Mouse (Mus musculus) liver, adult 2 months (tissue): Measurements from ENCODE around the gene Uchl4. TPM values are rescaled to one million over a fixed set of nuclear protein-coding genes. Genes with fewer than 3 reads are reported as not detected.

Source experiments
- DNase-seq: peaks from one replicate; pipeline ENCODE4 v3.0.0-alpha.2; 2011; ENCODE audit warnings: low read depth, low spot score; ENCODE audit errors: extremely low read depth
- H3K27ac ChIP-seq: fragments of 200-500 bp; replicated peaks from 2 replicates; pipeline ENCODE4 v1.5.1; 2012; ENCODE audit warnings: low read depth, mild to moderate bottlenecking, control low read depth, inconsistent platforms, low read length; ENCODE audit not compliant: insufficient read depth
- H3K27me3 ChIP-seq: fragments of 200-500 bp; 2 replicates; pipeline ENCODE4 v1.6.1; 2012; ENCODE audit warnings: mild to moderate bottlenecking, moderate library complexity, low read length, inconsistent platforms; ENCODE audit not compliant: control insufficient read depth, insufficient read depth
- H3K36me3 ChIP-seq: fragments of 200-500 bp; 2 replicates; pipeline ENCODE4 v1.6.1; 2012; ENCODE audit warnings: low read length, inconsistent platforms; ENCODE audit not compliant: control insufficient read depth, insufficient read depth
- H3K4me1 ChIP-seq: fragments of 200-500 bp; 2 replicates; pipeline ENCODE4 v1.6.1; 2011; ENCODE audit warnings: low read length; ENCODE audit not compliant: control insufficient read depth, insufficient read depth
- H3K4me3 ChIP-seq: fragments of 200-500 bp; 2 replicates; pipeline ENCODE4 v1.5.1; 2011; ENCODE audit warnings: low read depth, mild to moderate bottlenecking, control low read depth, low read length, moderate library complexity; ENCODE audit not compliant: insufficient read depth
- H3K79me2 ChIP-seq: fragments of 200-500 bp; 2 replicates; pipeline ENCODE4 v1.6.1; 2012; ENCODE audit warnings: inconsistent platforms, mild to moderate bottlenecking, low read length, moderate library complexity; ENCODE audit not compliant: control insufficient read depth, insufficient read depth
- H3K9ac ChIP-seq: fragments of 200-500 bp; 2 replicates; pipeline ENCODE4 v1.6.1; 2012; ENCODE audit warnings: low read depth, mild to moderate bottlenecking, control low read depth, inconsistent platforms, low read length
- CTCF ChIP-seq: fragments of 200-500 bp; IDR thresholded peaks from 2 replicates; pipeline ENCODE4 v1.5.1; 2011; ENCODE audit warnings: low read depth, low read length, control low read depth
- POLR2A ChIP-seq: fragments of 200-500 bp; IDR thresholded peaks from 2 replicates; pipeline ENCODE4 v1.6.1; 2011; ENCODE audit warnings: low read length, control low read depth; ENCODE audit not compliant: insufficient read depth; ENCODE audit errors: extremely low read depth
- WGBS: fragments of 180-500 bp; shearing (Covaris S2); methylation state at CpG from one replicate; pipeline ENCODE4 v1.1.7; 2018; 5-methylcytosine and 5-hydroxymethylcytosine counted together
- polyA plus RNA-seq: library from polyadenylated mRNA; depleted of rRNA; stranded (reverse); fragments of >200 nt; gene quantifications from 2 replicates; pipeline ENCODE4 v1.2.3, GENCODE M21; 2012
- total RNA-seq: library from RNA; depleted of rRNA; stranded (reverse); fragments of >200 nt; gene quantifications from 2 replicates; pipeline ENCODE4 v1.2.3, GENCODE M21; 2014

The Uchl4 gene
- total and polyA plus RNA-seq, 2 experiments, result 0.09 TPM; not detected in 1

- Histone ChIP-seq H3K79me2 (peaks cover 20% of the 10 kb centered on the region; the same call in 1 of the 2 replicates), H3K36me3 (peaks cover 13% of the 10 kb centered on the region), H3K27me3 (no peaks in the 10 kb centered on the region), H3K4me3 (no peak overlapping the region), H3K9ac (no peak overlapping the region), H3K27ac (no peak overlapping the region), H3K4me1 (peaks cover 2% of the 10 kb centered on the region)
- no peak for DNase-seq
- TF ChIP-seq CTCF (no peak), POLR2A (no peak)
- WGBS, result 93% methylated on average over 2 of the region's 2 CpGs
Measured at GRCm38 (mm10) chr9:64216641-64217040, 18.4 kb upstream of the Uchl4 start.

- Histone ChIP-seq H3K4me1 (peaks cover 2% of the 10 kb centered on the region), H3K9ac (no peak overlapping the region), H3K27ac (no peak overlapping the region), H3K36me3 (peaks cover 11% of the 10 kb centered on the region), H3K27me3 (no peaks in the 10 kb centered on the region), H3K79me2 (peaks cover 28% of the 10 kb centered on the region), H3K4me3 (no peak overlapping the region)
- no peak for TF ChIP-seq CTCF
- no peak for TF ChIP-seq POLR2A
- DNase-seq, result no peak
Measured at GRCm38 (mm10) chr9:64217887-64218286, 17.1 kb upstream of the Uchl4 start.

GRCm38 (mm10) chr9:64219305-64219704 lies 15.7 kb upstream of the Uchl4 start:
- Histone ChIP-seq H3K27me3 (no peaks in the 10 kb centered on the region), H3K4me3 (no peak overlapping the region), H3K4me1 (peaks cover 2% of the 10 kb centered on the region), H3K79me2 (peaks cover 37% of the 10 kb centered on the region), H3K9ac (no peak overlapping the region), H3K27ac (no peak overlapping the region), H3K36me3 (0 out of 2 replicates have a peak, but pooled peaks cover 2% of the 10 kb centered on the region)
- 97% methylated on average over 1 of the region's 1 CpGs for WGBS
- no peak for TF ChIP-seq CTCF
- no peak for TF ChIP-seq POLR2A
- no peak for DNase-seq

- no peaks in the 10 kb centered on the region for H3K36me3 ChIP-seq
- H3K27ac ChIP-seq, result no peak overlapping the region
- H3K9ac ChIP-seq, result no peak overlapping the region
- peaks cover 2% of the 10 kb centered on the region for H3K4me1 ChIP-seq
- H3K79me2 ChIP-seq, result peaks cover 34% of the 10 kb centered on the region
- no peak overlapping the region for H3K4me3 ChIP-seq
- WGBS, result 96% methylated on average over 10 of the region's 10 CpGs
- H3K27me3 ChIP-seq, result no peaks in the 10 kb centered on the region
- no peak for TF ChIP-seq POLR2A
- TF ChIP-seq CTCF, result no peak
- no peak for DNase-seq
Measured at GRCm38 (mm10) chr9:64219772-64220420, 15.1 kb upstream of the Uchl4 start.

GRCm38 (mm10) chr9:64220603-64221002 lies 14.4 kb upstream of the Uchl4 start:
- H3K9ac ChIP-seq, result no peak overlapping the region
- no peak for DNase-seq
- no peak overlapping the region for H3K4me3 ChIP-seq
- peaks cover 34% of the 10 kb centered on the region for H3K79me2 ChIP-seq
- H3K36me3 ChIP-seq, result no peaks in the 10 kb centered on the region
- no peaks in the 10 kb centered on the region for H3K27me3 ChIP-seq
- no peak overlapping the region for H3K27ac ChIP-seq
- peaks cover 2% of the 10 kb centered on the region for H3K4me1 ChIP-seq
- TF ChIP-seq POLR2A (no peak), CTCF (no peak)
- WGBS, result 68% methylated on average over 1 of the region's 1 CpGs

GRCm38 (mm10) chr9:64221480-64221879 lies 13.5 kb upstream of the Uchl4 start:
- H3K9ac ChIP-seq, result no peak overlapping the region
- peaks cover 2% of the 10 kb centered on the region for H3K4me1 ChIP-seq
- no peak overlapping the region for H3K27ac ChIP-seq
- no peak for TF ChIP-seq POLR2A
- TF ChIP-seq CTCF, result no peak
- H3K27me3 ChIP-seq, result no peaks in the 10 kb centered on the region
- DNase-seq, result no peak
- 78% methylated on average over 4 of the region's 4 CpGs for WGBS
- H3K4me3 ChIP-seq, result no peak overlapping the region
- peaks cover 34% of the 10 kb centered on the region for H3K79me2 ChIP-seq
- no peaks in the 10 kb centered on the region for H3K36me3 ChIP-seq
